20 mouse cellular contexts compared by ENCODE assay signal in genomic region chr6:82039193-82039592, GRCm38 (mm10). TPM values are rescaled to one million over a fixed set of nuclear protein-coding genes. Genes with fewer than 3 reads are reported as not detected.
"Had no signal": no experiment of that assay in that cellular context is flagged by ENCODE, and none has a peak within 500 bp of the region (broad histone marks: within the 10 kb centered on the region; RNA-seq: fewer than 3 reads in every experiment).

No protein-coding gene starts in this region.

- H3K9me3 ChIP-seq: limb, embryonic 15.5 days; liver, embryonic 13.5 days; liver, embryonic 15.5 days; midbrain, embryonic 10.5 days; midbrain, embryonic 12.5 days; neural tube, embryonic 13.5 days; neural tube, embryonic 15.5 days had no signal

- H3K4me2 ChIP-seq: limb, embryonic 15.5 days; liver, embryonic 13.5 days; liver, embryonic 15.5 days; midbrain, embryonic 12.5 days; neural tube, embryonic 13.5 days; neural tube, embryonic 15.5 days had no signal

- DNase-seq: liver, embryonic 13.5 days; midbrain, embryonic 14.5 days; retina, postnatal 1 day; right cerebral cortex, adult 18-20 months; right cerebral cortex, postnatal 25 days; right cerebral cortex, postnatal 4 days; spleen, adult 18-20 months; thymus, adult 18-20 months; thymus, postnatal 14 days; thymus, postnatal 36 days had no signal

- H3K36me3 ChIP-seq: limb, embryonic 15.5 days; liver, embryonic 13.5 days; liver, embryonic 15.5 days; midbrain, embryonic 10.5 days; midbrain, embryonic 12.5 days; neural tube, embryonic 13.5 days; neural tube, embryonic 15.5 days had no signal

- H3K27me3 ChIP-seq: limb, embryonic 15.5 days had no signal

- H3K9ac ChIP-seq: limb, embryonic 15.5 days; liver, embryonic 13.5 days; liver, embryonic 15.5 days; midbrain, embryonic 12.5 days; neural tube, embryonic 13.5 days; neural tube, embryonic 15.5 days had no signal

- H3K4me3 ChIP-seq: limb, embryonic 15.5 days; liver, embryonic 13.5 days; liver, embryonic 15.5 days; midbrain, embryonic 10.5 days; midbrain, embryonic 12.5 days; myocyte; neural tube, embryonic 13.5 days; neural tube, embryonic 15.5 days had no signal

- ATAC-seq: midbrain, embryonic 16.5 days had no signal

- H3K4me1 ChIP-seq: liver, embryonic 15.5 days had no signal

- H3K27ac ChIP-seq: limb, embryonic 15.5 days; liver, embryonic 13.5 days; liver, embryonic 15.5 days; midbrain, embryonic 10.5 days; midbrain, embryonic 12.5 days; neural tube, embryonic 13.5 days; neural tube, embryonic 15.5 days had no signal

RNA-seq across cellular contexts. Expression of gene Eva1a, which starts 1.6 kb away (rescaled TPM):
- total RNA-seq: megakaryocyte, adult 5-6 weeks; megakaryocyte-erythroid progenitor cell, adult 5-6 weeks had no signal
